Mouse (Mus musculus) myocyte (in vitro differentiated cells): ENCODE data around the gene Kcna10.

Experiments used
- CEBPB ChIP-seq: IDR thresholded peaks from 2 replicates; pipeline ENCODE4 v1.6.1; 2011; ENCODE audit warnings: mild to moderate bottlenecking, moderate library complexity; ENCODE audit not compliant: poor library complexity, insufficient read depth, severe bottlenecking
- E2F4 ChIP-seq: IDR thresholded peaks from one replicate; pipeline ENCODE4 v1.6.1; 2011; ENCODE audit warnings: mild to moderate bottlenecking, control low read depth, moderate library complexity; ENCODE audit not compliant: insufficient read depth
- MAX ChIP-seq: IDR thresholded peaks from one replicate; pipeline ENCODE4 v1.6.1; 2011; ENCODE audit warnings: low read depth, mild to moderate bottlenecking, control low read depth
- MYOD1 ChIP-seq, 3 experiments: IDR thresholded peaks; one replicate each; pipeline ENCODE4 v1.6.1; 2011; ENCODE audit warnings: control low read depth in 2 of 3, low read depth in 2 of 3, mild to moderate bottlenecking in 2 of 3, moderate library complexity in 1 of 3; ENCODE audit not compliant: insufficient read length in 2 of 3, control insufficient read depth in 1 of 3
- MYOG ChIP-seq, 3 experiments: IDR thresholded peaks; one replicate each; pipeline ENCODE4 v1.6.1; 2011; ENCODE audit warnings: control low read depth in 2 of 3, low read depth in 2 of 3, mild to moderate bottlenecking in 2 of 3; ENCODE audit not compliant: insufficient read length in 2 of 3, control insufficient read depth in 1 of 3, insufficient read depth in 1 of 3
- POLR2A ChIP-seq: IDR thresholded peaks from one replicate; pipeline ENCODE4 v1.6.1; 2011; ENCODE audit warnings: low read depth, mild to moderate bottlenecking, control low read depth, moderate library complexity; ENCODE audit not compliant: insufficient read length
- POLR2AphosphoS2 ChIP-seq: IDR thresholded peaks from one replicate; pipeline ENCODE4 v1.6.1; 2011; ENCODE audit warnings: low read depth, control low read depth; ENCODE audit not compliant: insufficient read length
- REST ChIP-seq: IDR thresholded peaks from one replicate; pipeline ENCODE4 v1.6.1; 2011; ENCODE audit warnings: mild to moderate bottlenecking, control low read depth, moderate library complexity; ENCODE audit not compliant: insufficient read depth, insufficient read length
- SRF ChIP-seq: IDR thresholded peaks from one replicate; pipeline ENCODE4 v1.6.1; 2011; ENCODE audit warnings: low read depth; ENCODE audit not compliant: control insufficient read depth, insufficient read length
- TCF12 ChIP-seq: IDR thresholded peaks from one replicate; pipeline ENCODE4 v1.6.1; 2011; ENCODE audit warnings: mild to moderate bottlenecking, control low read depth; ENCODE audit not compliant: poor library complexity, insufficient read depth, severe bottlenecking
- TCF3 ChIP-seq: IDR thresholded peaks from one replicate; pipeline ENCODE4 v1.6.1; 2011; ENCODE audit warnings: low read depth, control low read depth; ENCODE audit not compliant: insufficient read length
- USF1 ChIP-seq: IDR thresholded peaks from one replicate; pipeline ENCODE4 v1.6.1; 2011; ENCODE audit warnings: low read depth, mild to moderate bottlenecking, control low read depth, moderate library complexity

DNA sequence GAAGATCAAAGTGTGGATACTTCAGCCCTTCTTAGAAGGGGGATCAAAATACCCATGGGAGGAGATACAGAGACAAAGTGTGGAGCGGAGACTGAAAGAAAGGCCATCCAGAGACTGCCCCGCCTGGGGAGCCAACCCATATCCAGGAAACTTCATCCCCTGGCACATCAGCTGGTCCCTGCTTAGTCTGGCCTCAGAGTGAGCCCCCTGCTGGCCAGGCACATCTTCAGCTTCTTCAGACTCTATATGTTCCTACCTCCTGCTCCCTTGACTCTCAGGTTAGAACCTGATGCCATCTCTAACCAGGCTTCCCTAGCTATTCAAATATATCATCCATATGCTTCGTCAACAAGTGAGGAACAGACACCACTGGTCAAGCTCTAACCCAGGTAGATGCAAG is 33.9 kb upstream of the Kcna10 start:
- TF ChIP-seq TCF3 (no peak), POLR2AphosphoS2 (no peak), MYOG (IDR thresholded peaks at IDR 0.05; ENCODE audit: control insufficient read depth in 1 of 3, insufficient read depth in 1 of 3, insufficient read length in 2 of 3, low read depth in 2 of 3) (no peak), CEBPB (no peak), TCF12 (no peak), POLR2A (no peak), MYOD1 (IDR thresholded peaks at IDR 0.05; ENCODE audit: control insufficient read depth in 1 of 3, insufficient read length in 2 of 3, low read depth in 2 of 3) (no peak), E2F4 (no peak), MAX (no peak), SRF (no peak), USF1 (no peak), REST (no peak)
